Mouse (Mus musculus): ENCODE data around the gene Ckap4.
A peak's percentile ranks its signal among the peaks of the same experiment; 100 is the strongest.
"Not testable (repeated sequence)": the region's sequence is repeated elsewhere in the genome, so short reads cannot be mapped to it uniquely, and the experiment has no call there.

Ckap4 gene

DNA sequence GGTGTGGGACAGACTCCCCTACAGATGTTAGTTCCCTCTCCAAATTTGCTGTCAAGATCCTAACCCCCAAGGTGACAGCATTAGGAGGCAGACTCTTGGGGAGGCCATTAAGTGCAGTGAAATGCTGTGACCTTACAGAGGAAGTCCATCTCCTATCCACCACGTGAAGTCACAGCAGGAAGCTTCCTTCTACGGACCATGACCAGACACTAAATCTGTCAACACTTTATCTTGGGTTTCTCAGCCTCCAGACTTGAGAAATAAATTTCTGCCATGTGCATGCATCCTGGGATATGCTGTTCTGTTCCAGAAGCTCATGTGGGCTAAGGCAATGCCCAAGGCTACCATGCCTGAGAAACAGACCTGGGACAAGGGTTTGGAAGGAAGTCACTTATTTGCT is 35.0 kb downstream of the Ckap4 start:
- DNase-seq (ENCODE audit: low spot score) = no peak

DNA sequence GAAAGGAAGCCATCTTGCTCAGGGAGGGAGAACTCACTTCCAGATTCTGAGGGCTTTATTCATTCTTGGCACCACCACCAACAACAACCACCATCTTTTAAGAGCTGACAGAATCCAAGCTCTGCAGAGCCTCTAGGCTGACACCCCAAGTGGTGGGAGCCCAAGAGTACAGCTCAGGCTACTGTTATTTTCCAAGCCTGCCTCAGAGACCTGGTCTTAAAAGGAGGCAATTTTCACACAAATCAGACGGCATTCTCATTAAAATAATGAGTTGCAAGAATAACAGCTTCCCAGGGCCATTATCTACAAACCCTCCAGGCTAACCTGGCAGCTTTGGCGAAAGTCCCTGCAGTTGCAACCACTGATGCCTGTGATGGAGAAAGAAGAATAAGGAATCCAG is 37.1 kb downstream of the Ckap4 start:
- no peak for DNase-seq (ENCODE audit: low spot score)

DNA sequence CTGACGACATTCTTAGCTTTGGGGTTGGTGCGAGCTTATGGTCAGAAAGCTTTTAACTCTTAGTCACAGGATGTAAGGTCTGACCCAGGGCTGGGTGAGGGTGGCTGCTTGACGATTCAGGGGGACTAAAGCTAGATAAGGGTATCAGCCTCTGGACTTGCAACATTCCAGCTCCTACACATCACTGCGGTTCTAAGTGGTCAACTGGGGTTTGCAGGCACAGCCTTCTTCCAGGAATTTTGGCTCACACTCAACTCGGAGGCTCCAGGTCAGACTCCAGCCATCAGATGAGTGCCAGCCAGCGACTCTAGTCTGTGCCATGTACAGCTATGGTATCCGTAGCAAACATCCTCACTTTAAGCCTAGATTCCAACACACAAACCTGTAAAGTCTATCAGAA is 39.4 kb downstream of the Ckap4 start:
- DNase-seq (ENCODE audit: low spot score) = no peak

DNA sequence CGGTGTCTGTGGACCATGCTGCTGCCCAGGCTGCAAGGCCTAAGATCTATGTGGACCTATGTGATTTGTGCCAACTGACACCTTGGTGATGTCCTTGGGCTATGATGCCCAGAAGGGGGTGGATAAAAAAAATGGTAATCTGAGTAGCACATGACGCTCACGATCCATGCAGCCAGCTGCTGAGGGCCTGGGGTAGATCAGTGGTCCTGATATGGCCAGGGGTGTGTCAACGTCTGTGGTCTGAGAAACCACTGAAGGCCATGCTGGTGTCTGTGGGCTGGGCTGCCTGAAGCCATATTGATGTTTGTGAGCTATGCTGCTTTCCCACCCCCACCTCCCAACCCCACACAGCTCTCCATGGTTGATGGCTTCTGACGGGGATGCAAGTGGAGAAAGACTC is 43.7 kb downstream of the Ckap4 start:
- DNase-seq (ENCODE audit: low spot score) = no peak

DNA sequence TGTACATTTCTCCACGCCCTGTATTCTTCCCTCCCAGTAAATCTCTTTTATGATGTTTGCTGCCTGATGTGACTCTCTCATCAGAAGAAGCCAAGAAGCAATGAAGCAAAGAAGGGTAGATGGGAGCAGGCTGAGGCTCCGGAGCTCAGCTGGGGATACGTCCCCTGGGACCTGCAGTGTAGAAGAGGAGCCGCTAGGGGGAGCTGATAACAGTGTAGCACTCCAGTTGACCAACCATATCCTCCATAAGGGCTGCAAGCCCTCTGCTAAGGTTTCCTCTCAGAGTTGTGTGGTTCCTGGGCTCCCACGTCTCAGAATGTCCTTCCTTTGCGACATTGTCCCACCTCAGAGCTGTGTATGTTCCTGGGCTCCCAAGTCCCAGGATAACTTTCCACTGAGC is 45.5 kb downstream of the Ckap4 start:
- DNase-seq (ENCODE audit: low spot score) = peak; percentile 81

DNA sequence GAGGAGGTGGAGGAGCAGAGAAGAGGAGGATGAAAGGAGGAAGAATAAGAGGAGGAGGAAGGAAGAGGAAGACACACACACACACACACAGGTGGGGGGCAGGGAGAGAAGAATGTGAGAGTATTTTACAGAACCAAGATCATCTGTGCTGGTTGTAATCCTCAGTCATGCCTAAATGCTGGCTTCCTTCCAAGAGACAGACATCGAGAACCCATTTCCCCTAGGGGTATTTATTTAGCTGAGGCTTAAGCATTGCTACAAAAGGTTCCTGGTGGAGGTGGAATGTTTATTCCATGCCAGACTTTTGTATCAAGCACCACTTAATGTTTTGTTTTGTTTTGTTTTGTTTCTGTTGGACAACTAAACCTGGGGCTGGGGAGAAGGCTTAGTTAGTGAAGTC is 49.2 kb downstream of the Ckap4 start:
- DNase-seq (ENCODE audit: low spot score) = no peak

DNA sequence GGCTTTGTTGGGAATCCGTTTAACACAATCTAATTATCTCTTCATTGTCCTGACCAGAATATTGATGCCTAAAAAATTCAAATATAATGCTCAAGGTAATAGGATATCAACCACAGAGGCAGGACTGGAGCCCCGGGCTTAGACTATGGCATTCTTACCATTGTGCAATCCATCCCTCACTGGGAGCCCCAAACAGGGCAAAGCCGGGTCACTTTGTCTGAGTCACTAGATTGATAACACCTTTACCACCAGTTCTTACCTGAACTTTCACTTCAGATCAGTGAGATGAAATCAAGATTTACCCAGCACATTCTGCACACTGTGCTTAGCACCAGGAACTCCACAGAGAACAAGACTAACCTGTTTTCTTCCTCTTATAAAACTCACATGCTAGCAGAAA is 50.3 kb downstream of the Ckap4 start:
- DNase-seq (ENCODE audit: low spot score) = no peak

DNA sequence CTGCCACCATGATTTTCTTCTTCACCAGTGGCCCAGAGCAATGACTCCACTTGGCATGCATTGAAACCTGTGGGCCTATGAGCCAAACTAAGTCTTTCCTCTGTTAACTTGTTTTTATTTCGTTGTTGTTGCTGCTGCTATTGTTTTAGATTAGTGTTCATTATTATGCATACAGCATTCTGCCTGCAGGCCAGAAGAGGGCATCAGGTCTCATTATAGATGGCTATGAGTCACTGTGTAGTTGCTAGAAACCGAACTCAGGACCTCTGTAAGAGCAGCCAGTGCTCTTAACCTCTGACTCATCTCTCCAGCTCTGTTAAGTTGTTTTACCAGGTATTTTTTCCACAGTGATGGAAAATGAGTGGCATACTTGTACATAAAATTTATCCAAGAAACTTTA is 50.8 kb downstream of the Ckap4 start:
- no peak for DNase-seq (ENCODE audit: low spot score)

DNA sequence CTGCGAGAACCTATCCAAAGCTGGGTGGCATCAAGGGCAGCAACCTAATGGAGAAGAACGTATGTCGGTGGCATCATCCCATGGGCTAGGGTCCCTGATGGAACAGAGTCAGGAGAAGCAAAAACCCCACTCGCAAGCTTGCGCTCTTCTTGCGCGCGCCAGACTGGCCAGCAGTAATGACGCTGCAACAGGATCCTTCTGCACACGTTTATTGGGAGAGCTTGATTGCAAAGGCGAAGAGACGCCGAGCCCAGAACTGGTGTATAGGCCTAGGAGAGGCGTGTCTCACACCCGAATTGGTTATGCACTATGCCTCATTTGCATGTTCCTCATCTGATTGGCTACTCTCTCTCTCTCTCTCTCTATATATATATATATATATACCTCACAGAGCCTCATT is 51.4 kb downstream of the Ckap4 start:
- not testable (repeated sequence) for DNase-seq (ENCODE audit: low spot score)

DNA sequence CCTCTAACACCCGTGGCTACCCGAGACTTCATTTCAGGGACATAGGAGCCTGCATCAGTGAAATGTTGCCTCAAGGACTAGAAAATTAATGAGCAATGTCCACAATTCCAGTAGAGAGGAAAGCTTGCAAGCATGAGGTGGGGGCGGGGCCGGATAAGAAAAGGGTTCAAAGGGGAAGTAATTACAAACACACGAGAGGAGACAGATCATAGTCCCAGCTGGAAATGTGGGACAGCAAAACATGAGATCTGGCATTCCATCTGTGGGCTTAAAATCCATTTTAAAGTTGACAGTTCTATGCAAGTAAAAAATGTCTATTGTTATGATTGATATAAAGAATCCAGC is 52.6 kb downstream of the Ckap4 start:
- DNase-seq (ENCODE audit: low spot score) = no peak

DNA sequence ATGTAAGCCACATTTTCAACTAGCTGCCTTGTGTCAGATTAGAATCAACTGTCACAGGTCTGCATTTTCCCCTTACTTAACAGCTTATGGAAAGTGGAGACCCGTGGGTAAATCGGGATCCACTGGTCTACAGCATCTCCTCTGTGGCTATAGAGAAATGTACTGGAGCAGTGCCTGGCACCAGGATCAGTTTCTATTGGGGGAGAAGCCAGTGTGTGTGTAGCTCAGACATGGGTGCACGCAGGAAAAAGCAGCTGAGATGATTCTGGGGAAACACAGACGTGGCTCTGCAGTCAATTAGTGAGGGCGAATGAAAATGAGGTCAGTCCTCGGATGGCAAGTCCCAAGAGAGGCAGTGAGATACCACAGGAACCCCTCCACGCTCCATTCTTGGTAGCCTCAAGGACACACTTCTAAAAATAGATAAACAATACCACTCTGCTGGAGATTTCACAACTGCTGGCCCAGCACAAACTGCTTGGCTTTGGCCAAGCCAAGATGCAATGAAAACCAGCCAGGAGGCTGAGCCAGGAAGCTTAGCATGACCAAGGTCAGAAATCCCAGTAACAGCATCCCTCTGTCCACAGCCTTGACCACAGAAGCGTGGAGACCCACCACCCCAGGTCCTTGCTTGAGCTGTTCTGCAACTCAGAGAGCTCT is 53.1 kb downstream of the Ckap4 start:
- DNase-seq (ENCODE audit: low spot score) = no peak

DNA sequence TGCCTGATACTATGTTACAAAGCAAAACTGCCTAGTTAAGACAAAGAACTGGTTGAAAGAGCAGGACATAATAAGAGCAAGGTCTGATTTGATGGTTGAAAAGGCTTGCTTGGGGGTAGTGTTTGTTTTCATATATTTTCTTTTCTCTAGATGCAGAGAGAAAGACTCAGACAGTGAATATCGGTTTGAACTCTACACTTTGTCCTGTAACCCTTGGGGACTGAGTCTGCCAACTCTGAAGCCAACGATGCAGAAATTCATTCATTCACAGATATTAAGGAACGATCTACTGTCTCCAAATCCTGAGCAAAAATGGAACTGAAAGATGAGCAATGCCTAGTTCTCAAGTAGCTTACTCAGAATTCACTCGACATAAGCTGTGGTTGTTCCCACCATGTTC is 53.7 kb downstream of the Ckap4 start:
- DNase-seq (ENCODE audit: low spot score) = no peak

DNA sequence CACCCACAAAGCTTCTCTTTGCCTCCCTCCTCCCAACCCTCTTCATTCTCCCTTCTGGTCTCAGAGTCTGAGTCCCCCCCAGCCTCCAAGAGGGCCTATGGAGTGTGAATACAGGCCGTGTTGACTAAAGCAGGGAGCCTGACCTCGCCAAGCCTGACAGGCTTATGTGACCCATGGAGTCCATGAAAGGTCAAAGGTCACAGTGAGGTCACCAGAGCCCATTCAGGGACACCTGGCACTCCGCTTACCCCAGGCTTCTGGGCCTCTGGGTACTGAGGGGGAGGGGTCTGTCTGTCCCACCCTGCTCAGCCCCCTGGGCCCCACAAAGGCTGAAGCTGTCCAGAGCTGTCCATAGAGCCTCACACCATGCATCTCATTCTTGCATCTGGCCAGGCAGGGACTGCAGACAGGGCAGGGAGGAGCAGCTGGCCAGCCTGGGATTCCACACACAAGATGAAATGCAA is 56.2 kb downstream of the Ckap4 start:
- DNase-seq (ENCODE audit: low spot score) = no peak

DNA sequence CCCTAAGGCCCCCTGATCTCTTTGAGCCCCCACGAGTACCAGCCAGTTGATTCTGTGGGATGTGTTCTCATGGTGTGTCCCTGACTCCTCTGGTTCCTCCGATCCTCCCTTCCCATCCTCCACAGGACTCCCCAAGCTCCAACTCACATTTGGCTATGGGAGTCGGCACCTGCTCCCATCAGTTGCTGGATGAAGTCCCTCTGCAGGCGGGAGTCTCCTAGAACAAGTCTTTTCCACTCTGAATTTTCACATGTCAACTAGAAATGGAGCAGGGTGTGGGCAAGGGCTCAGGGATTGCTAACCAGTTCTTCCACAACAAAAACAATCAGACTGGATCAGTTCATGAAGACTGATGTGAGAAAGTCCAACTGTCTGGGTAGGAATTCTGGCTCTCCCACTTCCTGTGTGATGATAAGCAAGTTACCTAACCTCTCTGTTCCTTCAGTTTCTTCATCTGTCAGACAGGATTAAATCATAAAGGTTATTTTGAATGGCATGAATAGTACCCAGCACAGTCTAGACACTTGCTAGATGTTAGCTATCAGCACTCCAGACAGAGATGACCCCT is 56.7 kb downstream of the Ckap4 start:
- no peak for DNase-seq (ENCODE audit: low spot score)
